Mouse (Mus musculus) liver, embryonic 16.5 days (tissue): ENCODE results near the gene Lypla2. TPM values are rescaled to one million over a fixed set of nuclear protein-coding genes. Genes with fewer than 3 reads are reported as not detected.

ENCODE experiments used
- polyA plus RNA-seq: library from polyadenylated mRNA; unstranded; fragments of >200 nt; fragmentation: Nextera tagmentation; extraction: Ambion mirVana; gene quantifications from 2 replicates; pipeline ENCODE4 v1.2.1, GENCODE M21; 2015

Lypla2 gene
- polyA plus RNA-seq, 1 experiment from 2014 or later = 39.9 TPM

Other genes starting within 250 kb of the Lypla2 start
- 0.34 and 0.50 TPM in 2 replicates for gene Il22ra1, start 244.5 kb downstream of the Lypla2 start, polyA plus RNA-seq
- 0.35 and 0.72 TPM in 2 replicates for gene Myom3, start 212.9 kb downstream of the Lypla2 start, polyA plus RNA-seq
- gene Srsf10, start 116.9 kb downstream of the Lypla2 start, polyA plus RNA-seq = 81.8 and 90.3 TPM in 2 replicates
- gene Pnrc2, start 98.8 kb downstream of the Lypla2 start, polyA plus RNA-seq = 74.9 and 81.1 TPM in 2 replicates
- gene Cnr2, start 77.2 kb downstream of the Lypla2 start, polyA plus RNA-seq = 2.9 TPM in 2 replicates
- gene Fuca1, start 51.9 kb downstream of the Lypla2 start, polyA plus RNA-seq = 22.7 and 28.0 TPM in 2 replicates
- gene Hmgcl, start 26.2 kb downstream of the Lypla2 start, polyA plus RNA-seq = 105 and 107 TPM in 2 replicates
- 34.5 and 37.6 TPM in 2 replicates for gene Gale, start 8.9 kb downstream of the Lypla2 start, polyA plus RNA-seq
- 61.4 and 63.3 TPM in 2 replicates for gene Pithd1, start 14.6 kb upstream of the Lypla2 start, polyA plus RNA-seq
- gene Eloa, start 49.1 kb upstream of the Lypla2 start, polyA plus RNA-seq = 29.1 and 29.4 TPM in 2 replicates
- gene Rpl11, start 80.8 kb upstream of the Lypla2 start, polyA plus RNA-seq = 216 and 219 TPM in 2 replicates
- 37.5 and 40.6 TPM in 2 replicates for gene Id3, start 170.9 kb upstream of the Lypla2 start, polyA plus RNA-seq
- gene E2f2, start 199.8 kb upstream of the Lypla2 start, polyA plus RNA-seq = 83.5 and 93.6 TPM in 2 replicates
- 2.2 and 3.0 TPM in 2 replicates for gene Asap3, start 233.7 kb upstream of the Lypla2 start, polyA plus RNA-seq